9 mouse cellular contexts compared by ENCODE assay signal in the genomic region with DNA sequence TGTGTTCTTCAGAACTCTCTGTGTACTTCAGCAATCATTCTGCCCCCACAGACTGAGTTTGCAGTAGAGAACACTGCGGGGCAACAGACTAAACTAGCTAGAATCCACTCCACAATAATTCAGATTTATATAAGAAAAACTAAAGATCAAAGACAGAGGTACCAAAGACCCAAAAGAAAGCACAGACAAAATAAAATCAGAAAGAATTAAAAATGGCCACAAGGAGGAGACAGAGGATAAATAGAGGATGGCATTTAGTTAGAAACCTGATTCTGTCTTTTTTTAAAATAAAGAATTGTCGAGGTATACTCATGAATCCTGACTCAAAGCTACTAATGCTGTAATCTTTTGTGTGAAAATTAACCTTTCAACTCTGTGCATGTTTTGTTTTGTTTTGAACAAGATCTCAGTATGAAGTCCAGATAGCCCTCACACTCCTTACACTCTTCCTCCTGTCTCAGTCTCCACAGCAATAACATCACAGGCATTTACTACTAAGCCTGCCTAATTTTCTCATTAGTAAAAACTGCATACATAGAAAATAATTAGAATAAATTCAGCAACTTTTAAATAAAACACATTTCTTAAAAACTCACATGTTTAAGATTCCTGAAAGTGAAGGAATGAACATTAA. TPM values are rescaled to one million over a fixed set of nuclear protein-coding genes. Genes with fewer than 3 reads are reported as not detected.
A peak's percentile ranks its signal among the peaks of the same experiment; 100 is the strongest.
DNase-seq lines count a peak whose midpoint lies in the region; ATAC-seq lines count a peak whose summit lies in the region.
"Had no signal": no experiment of that assay in that cellular context is flagged by ENCODE, and none has a peak within 500 bp of the region (broad histone marks: within the 10 kb centered on the region; RNA-seq: fewer than 3 reads in every experiment).

No protein-coding gene starts in this region.

- no peak overlapping the region for H3K4me3 ChIP-seq in intestine, embryonic 14.5 days (ENCODE audit: low read depth, low read length)
- H3K4me3 ChIP-seq in intestine, embryonic 15.5 days (replicated peaks): no peak overlapping the region

- 0 out of 2 replicates have a peak, but pooled peaks have one; percentile 47 for ATAC-seq in intestine, embryonic 14.5 days (replicated peaks; ENCODE audit: low FRiP score, low TSS enrichment, low read depth)
- ATAC-seq in intestine, embryonic 15.5 days: no peak
- ATAC-seq in megakaryocyte, adult 5-6 weeks (ENCODE audit: poor library complexity, severe bottlenecking): peak; percentile 60

- H3K4me1 ChIP-seq in intestine, embryonic 14.5 days (replicated peaks; ENCODE audit: control insufficient read depth, insufficient read depth, low read length): no peaks in the 10 kb centered on the region
- H3K4me1 ChIP-seq in intestine, embryonic 15.5 days (replicated peaks): no peaks in the 10 kb centered on the region

- DNase-seq in intestine, embryonic 14.5 days (ENCODE audit: low spot score): no peak
- DNase-seq in thymus, postnatal 0 days (ENCODE audit: low spot score): peak; percentile 21
- DNase-seq in thymus, postnatal 14 days: no peak
- DNase-seq in right cerebral cortex, postnatal 25 days: no peak
- no peak for DNase-seq in cerebellum, postnatal 25 days

- H3K36me3 ChIP-seq in intestine, embryonic 14.5 days (ENCODE audit: control insufficient read depth, insufficient read depth, low read length): no peaks in the 10 kb centered on the region
- H3K36me3 ChIP-seq in intestine, embryonic 15.5 days: no peaks in the 10 kb centered on the region

- H3K4me2 ChIP-seq in intestine, embryonic 14.5 days (ENCODE audit: low read length): no peak overlapping the region
- no peak overlapping the region for H3K4me2 ChIP-seq in intestine, embryonic 15.5 days (replicated peaks)

- 22% methylated on average over 2 of the region's 2 CpGs for WGBS in intestine, embryonic 14.5 days
- WGBS in intestine, embryonic 15.5 days: 23% methylated on average over 2 of the region's 2 CpGs

- H3K27ac ChIP-seq in intestine, embryonic 14.5 days (ENCODE audit: low read depth): no peak overlapping the region
- no peak overlapping the region for H3K27ac ChIP-seq in intestine, embryonic 15.5 days

- no peak overlapping the region for H3K9ac ChIP-seq in intestine, embryonic 14.5 days (ENCODE audit: low read length)
- H3K9ac ChIP-seq in intestine, embryonic 15.5 days: no peak overlapping the region

- H3K9me3 ChIP-seq in intestine, embryonic 14.5 days (ENCODE audit: control insufficient read depth, low read length): no peaks in the 10 kb centered on the region
- H3K9me3 ChIP-seq in intestine, embryonic 15.5 days: no peaks in the 10 kb centered on the region

- H3K27me3 ChIP-seq in intestine, embryonic 14.5 days (replicated peaks; ENCODE audit: control insufficient read depth, insufficient read depth, low read length): no peaks in the 10 kb centered on the region
- no peaks in the 10 kb centered on the region for H3K27me3 ChIP-seq in intestine, embryonic 15.5 days (replicated peaks)

RNA-seq across cellular contexts. Expression of gene Clec1b, which starts 3.9 kb away (rescaled TPM):
- 1.2 and 1.7 TPM in 2 replicates for polyA plus RNA-seq in intestine, embryonic 14.5 days (2014; fragmentation: Nextera tagmentation; extraction: Ambion mirVana)
- 1.2 and 1.3 TPM in 2 replicates for polyA plus RNA-seq in intestine, embryonic 15.5 days (2015; fragmentation: Nextera tagmentation; extraction: Ambion mirVana)
- polyA plus RNA-seq in thymus, postnatal 0 days (2015; fragmentation: Nextera tagmentation; extraction: Ambion mirVana): 0.85 and 0.91 TPM in 2 replicates
- total RNA-seq in megakaryocyte, adult 5-6 weeks (2015): 3.6 and 5.5 TPM in 2 replicates
- 3.8 and 4.5 TPM in 2 replicates for total RNA-seq in megakaryocyte, adult 5-6 weeks (2017)

RNA-seq across cellular contexts. Expression of gene Clec12b, which starts 7.5 kb away (rescaled TPM):
- not detected in 2 replicates for polyA plus RNA-seq in intestine, embryonic 14.5 days (2014; fragmentation: Nextera tagmentation; extraction: Ambion mirVana)
- polyA plus RNA-seq in intestine, embryonic 15.5 days (2015; fragmentation: Nextera tagmentation; extraction: Ambion mirVana): not detected in 2 replicates
- polyA plus RNA-seq in thymus, postnatal 0 days (2015; fragmentation: Nextera tagmentation; extraction: Ambion mirVana): 0.15 and 0.46 TPM in 2 replicates
- total RNA-seq in megakaryocyte, adult 5-6 weeks (2015): not detected in 2 replicates
- total RNA-seq in megakaryocyte, adult 5-6 weeks (2017): not detected in 2 replicates
- total RNA-seq: heart, adult 18-20 months had no signal

RNA-seq across cellular contexts. Expression of gene Clec9a, which starts 15.5 kb away (rescaled TPM):
- polyA plus RNA-seq in intestine, embryonic 14.5 days (2014; fragmentation: Nextera tagmentation; extraction: Ambion mirVana): 0.24 TPM in 2 replicates
- 0.13 and 0.20 TPM in 2 replicates for polyA plus RNA-seq in intestine, embryonic 15.5 days (2015; fragmentation: Nextera tagmentation; extraction: Ambion mirVana)
- polyA plus RNA-seq in thymus, postnatal 0 days (2015; fragmentation: Nextera tagmentation; extraction: Ambion mirVana): 0.18 and 0.39 TPM in 2 replicates
- total RNA-seq in megakaryocyte, adult 5-6 weeks (2015): 27.6 and 31.4 TPM in 2 replicates
- total RNA-seq in megakaryocyte, adult 5-6 weeks (2017): 13.4 and 14.3 TPM in 2 replicates
- polyA plus RNA-seq: cortical plate, adult 2 months had no signal

RNA-seq across cellular contexts. Expression of gene Clec12a, which starts 50.7 kb away (rescaled TPM):
- 0.90 and 1.0 TPM in 2 replicates for polyA plus RNA-seq in intestine, embryonic 14.5 days (2014; fragmentation: Nextera tagmentation; extraction: Ambion mirVana)
- polyA plus RNA-seq in intestine, embryonic 15.5 days (2015; fragmentation: Nextera tagmentation; extraction: Ambion mirVana): 0.80 and 0.87 TPM in 2 replicates
- polyA plus RNA-seq in thymus, postnatal 0 days (2015; fragmentation: Nextera tagmentation; extraction: Ambion mirVana): 3.9 and 4.5 TPM in 2 replicates
- 449 and 472 TPM in 2 replicates for total RNA-seq in megakaryocyte, adult 5-6 weeks (2015)
- 389 and 405 TPM in 2 replicates for total RNA-seq in megakaryocyte, adult 5-6 weeks (2017)

RNA-seq across cellular contexts. Expression of gene Clec1a, which starts 58.6 kb away (rescaled TPM):
- polyA plus RNA-seq in intestine, embryonic 14.5 days (2014; fragmentation: Nextera tagmentation; extraction: Ambion mirVana): 3.4 and 4.5 TPM in 2 replicates
- polyA plus RNA-seq in intestine, embryonic 15.5 days (2015; fragmentation: Nextera tagmentation; extraction: Ambion mirVana): 3.8 and 4.3 TPM in 2 replicates
- 0.75 and 1.1 TPM in 2 replicates for polyA plus RNA-seq in thymus, postnatal 0 days (2015; fragmentation: Nextera tagmentation; extraction: Ambion mirVana)
- total RNA-seq in megakaryocyte, adult 5-6 weeks (2015): 0.07 TPM in 1 of 2 replicates, not detected in the other
- total RNA-seq in megakaryocyte, adult 5-6 weeks (2017): 0.15 TPM in 1 of 2 replicates, not detected in the other
